Mouse (Mus musculus) liver, adult 2 months (tissue): ENCODE measurements around the gene Wrb.

Experiments used
- CTCF ChIP-seq: fragments of 200-500 bp; IDR thresholded peaks from 2 replicates; pipeline ENCODE4 v1.5.1; 2011; ENCODE audit warnings: low read depth, low read length, control low read depth
- POLR2A ChIP-seq: fragments of 200-500 bp; IDR thresholded peaks from 2 replicates; pipeline ENCODE4 v1.6.1; 2011; ENCODE audit warnings: low read length, control low read depth; ENCODE audit not compliant: insufficient read depth; ENCODE audit errors: extremely low read depth

GRCm38 (mm10) chr16:96168837-96169236 lies 23.6 kb downstream of the Wrb start:
- TF ChIP-seq CTCF: no peak
- no peak for TF ChIP-seq POLR2A
